Mouse (Mus musculus) lung, postnatal 0 days (tissue): ENCODE results near the gene Wipf2.

Source experiments
- CTCF ChIP-seq: IDR thresholded peaks from 2 replicates; pipeline ENCODE4 v1.5.1; 2016; ENCODE audit warnings: antibody characterized with exemption, mild to moderate bottlenecking
- EP300 ChIP-seq: IDR thresholded peaks from 2 replicates; pipeline ENCODE4 v1.6.1; 2016; ENCODE audit warnings: antibody characterized with exemption, mild to moderate bottlenecking, control low read depth

- TF ChIP-seq CTCF, result no peak
- TF ChIP-seq EP300, result no peak
These were observed 25.5 kb upstream of the Wipf2 start for GRCm38 (mm10) chr11:98837917-98838316.
